18 mouse cellular contexts compared by ENCODE assay signal in the genomic region with DNA sequence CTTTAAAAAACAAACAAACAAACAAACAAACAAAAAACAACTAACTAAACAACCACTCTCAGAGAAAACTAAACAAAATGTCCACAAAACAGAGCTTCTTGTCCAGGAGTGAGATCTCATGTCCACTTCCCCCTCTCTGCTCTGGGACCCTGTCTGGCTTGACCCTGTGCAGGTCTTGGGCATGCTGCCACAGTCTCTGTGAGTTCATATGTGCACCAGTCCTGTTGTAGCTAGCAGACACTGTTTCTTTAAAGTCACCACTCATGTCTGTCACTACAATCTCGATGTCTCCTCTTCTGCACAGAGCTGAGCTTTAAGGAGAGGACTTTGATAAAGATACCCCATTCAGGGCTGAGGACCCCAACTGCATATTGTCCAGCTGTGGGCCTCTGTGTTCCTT. TPM values are rescaled to one million over a fixed set of nuclear protein-coding genes. Genes with fewer than 3 reads are reported as not detected.
DNase-seq lines count a peak whose midpoint lies in the region; ATAC-seq lines count a peak whose summit lies in the region.
"Had no signal": no experiment of that assay in that cellular context is flagged by ENCODE, and none has a peak within 500 bp of the region (broad histone marks: within the 10 kb centered on the region; RNA-seq: fewer than 3 reads in every experiment).

No protein-coding gene starts in this region.

- H3K36me3 ChIP-seq in heart, embryonic 10.5 days, result no peaks in the 10 kb centered on the region
- no peaks in the 10 kb centered on the region for H3K36me3 ChIP-seq in heart, embryonic 11.5 days (ENCODE audit: control insufficient read depth, insufficient read depth, low read length)
- H3K36me3 ChIP-seq: embryonic facial prominence, embryonic 10.5 days; embryonic facial prominence, embryonic 12.5 days; forebrain, embryonic 15.5 days had no signal

- no peaks in the 10 kb centered on the region for H3K9me3 ChIP-seq in heart, embryonic 10.5 days
- no peaks in the 10 kb centered on the region for H3K9me3 ChIP-seq in heart, embryonic 11.5 days (replicated peaks; ENCODE audit: control insufficient read depth, low read length)
- H3K9me3 ChIP-seq: embryonic facial prominence, embryonic 10.5 days; embryonic facial prominence, embryonic 12.5 days; forebrain, embryonic 13.5 days; forebrain, embryonic 15.5 days had no signal

- H3K4me2 ChIP-seq in heart, embryonic 11.5 days, result no peak overlapping the region
- H3K4me2 ChIP-seq: embryonic facial prominence, embryonic 12.5 days; forebrain, embryonic 13.5 days; forebrain, embryonic 15.5 days had no signal

- 35% methylated on average over 1 of the region's 1 CpGs for WGBS in heart, embryonic 10.5 days
- WGBS in heart, embryonic 11.5 days (ENCODE audit: insufficient replicate concordance), result 34% methylated on average over 1 of the region's 1 CpGs

- H3K4me3 ChIP-seq in heart, embryonic 10.5 days, result no peak overlapping the region
- H3K4me3 ChIP-seq in heart, embryonic 11.5 days (ENCODE audit: low read depth, low read length), result no peak overlapping the region
- H3K4me3 ChIP-seq: embryonic facial prominence, embryonic 10.5 days; embryonic facial prominence, embryonic 12.5 days; forebrain, embryonic 13.5 days; forebrain, embryonic 15.5 days had no signal

- DNase-seq in cerebellum, postnatal 14 days, result peak; percentile 13
- no peak for DNase-seq in cerebellum, adult 8-10 months
- DNase-seq in heart, embryonic 10.5 days (ENCODE audit: low spot score), result peak; percentile 41
- no peak for DNase-seq in adrenal gland, adult 2 months
- DNase-seq: adrenal gland, adult 8-10 months; adrenal gland, postnatal 14 days; adrenal gland, postnatal 36 days; cerebellum, adult 11 months; cerebellum, adult 18-20 months; cerebellum, adult 9-10 months; cerebellum, postnatal 25 days; forebrain, postnatal 0 days had no signal

- no peak overlapping the region for H3K27ac ChIP-seq in heart, embryonic 10.5 days
- no peak overlapping the region for H3K27ac ChIP-seq in heart, embryonic 11.5 days (ENCODE audit: low read depth, low read length)
- H3K27ac ChIP-seq: embryonic facial prominence, embryonic 10.5 days; embryonic facial prominence, embryonic 12.5 days; forebrain, embryonic 13.5 days; forebrain, embryonic 15.5 days had no signal

- ATAC-seq in heart, embryonic 11.5 days (replicated peaks; ENCODE audit: insufficient number of reproducible peaks, low FRiP score, low TSS enrichment), result no peak
- ATAC-seq: forebrain, embryonic 13.5 days; forebrain, embryonic 15.5 days; forebrain, postnatal 0 days had no signal

- no peaks in the 10 kb centered on the region for H3K4me1 ChIP-seq in heart, embryonic 10.5 days
- no peaks in the 10 kb centered on the region for H3K4me1 ChIP-seq in heart, embryonic 11.5 days (ENCODE audit: control insufficient read depth, insufficient read depth, low read length)
- H3K4me1 ChIP-seq: embryonic facial prominence, embryonic 10.5 days; embryonic facial prominence, embryonic 12.5 days; forebrain, embryonic 13.5 days; forebrain, embryonic 15.5 days had no signal

- H3K9ac ChIP-seq in heart, embryonic 11.5 days (ENCODE audit: low read depth, low read length), result no peak overlapping the region
- H3K9ac ChIP-seq: embryonic facial prominence, embryonic 12.5 days; forebrain, embryonic 13.5 days; forebrain, embryonic 15.5 days; forebrain, postnatal 0 days had no signal

- peaks cover 5% of the 10 kb centered on the region; the same call in 1 of the 2 replicates for H3K27me3 ChIP-seq in heart, embryonic 10.5 days (ENCODE audit: insufficient read depth, poor library complexity, severe bottlenecking)
- no peaks in the 10 kb centered on the region for H3K27me3 ChIP-seq in heart, embryonic 11.5 days (ENCODE audit: control insufficient read depth, insufficient read depth, low read length)
- H3K27me3 ChIP-seq: forebrain, embryonic 15.5 days had no signal

RNA-seq across cellular contexts. Expression of gene Adamtsl3, which starts 8.9 kb away (rescaled TPM):
- 0.06 and 0.22 TPM in 2 replicates for polyA plus RNA-seq in heart, embryonic 10.5 days (2016; fragmentation: Nextera tagmentation; extraction: Ambion mirVana)
- polyA plus RNA-seq in heart, embryonic 11.5 days (2014; fragmentation: Nextera tagmentation; extraction: Ambion mirVana), result 0.54 and 0.57 TPM in 2 replicates
- total RNA-seq in adrenal gland, adult 2 months (2021), result 1 to 10 TPM; 1.4 to 2.3 TPM
- 0.28 and 0.64 TPM in 2 replicates for polyA plus RNA-seq in adrenal gland, adult 2 months (2012; rRNA removed)
- total RNA-seq: MEL had no signal

Comparison
In these comparisons a context has a peak if more than half of its experiments do, and no peak if none do; other contexts are left out.
1. DNase-seq: peak in cerebellum, postnatal 14 days (2 of 2) and heart, embryonic 10.5 days (single experiment); none in cerebellum, adult 8-10 months (single experiment) and adrenal gland, adult 2 months (single experiment).